ENCODE assay signal across 8 mouse cellular contexts in the genomic region with DNA sequence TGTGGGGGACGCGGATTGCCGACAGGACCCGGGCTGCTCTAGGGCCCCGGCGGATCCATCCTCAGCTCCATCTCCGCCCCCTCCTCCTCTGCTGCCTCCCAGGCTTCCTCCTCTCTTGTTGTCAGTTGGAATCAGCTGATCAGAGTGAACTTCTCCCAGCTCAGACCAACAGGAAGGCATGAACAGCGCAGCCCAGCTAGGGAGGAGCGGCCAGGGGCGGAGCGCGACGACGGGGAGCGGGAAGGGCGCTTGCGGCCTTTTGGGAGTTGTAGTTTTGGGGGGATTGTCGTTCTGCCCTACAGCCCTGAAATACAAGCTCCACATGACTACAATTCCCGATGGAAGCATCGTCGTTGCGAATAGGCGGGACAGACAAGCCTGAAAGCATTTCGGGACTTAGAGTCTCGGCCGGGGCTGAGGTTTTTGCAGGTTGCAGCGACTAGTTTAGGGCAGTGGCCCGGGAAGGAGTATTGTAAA. TPM values are rescaled to one million over a fixed set of nuclear protein-coding genes. Genes with fewer than 3 reads are reported as not detected.
DNase-seq lines count a peak whose midpoint lies in the region; ATAC-seq lines count a peak whose summit lies in the region.

A gene (minus strand): TSS at position 198 of the 477 bp plus-strand sequence.

- under 1% methylated on average over 28 of the region's 28 CpGs for WGBS in hindbrain, embryonic 16.5 days
- WGBS in macrophage (ENCODE audit: missing documents): under 1% methylated on average over 28 of the region's 28 CpGs

- peaks cover 47% of the 10 kb centered on the region for H3K79me2 ChIP-seq in macrophage (ENCODE audit: inconsistent target)

- H3K4me2 ChIP-seq in hindbrain, embryonic 16.5 days (ENCODE audit: low read length): peak within 1 kb of the TSS; percentile 59

- H3K4me3 ChIP-seq in hindbrain, embryonic 16.5 days (ENCODE audit: low read length): peak within 1 kb of the TSS; percentile 90
- H3K4me3 ChIP-seq in macrophage (ENCODE audit: inconsistent target): peak within 1 kb of the TSS; percentile 76

- H3K27ac ChIP-seq in hindbrain, embryonic 16.5 days (ENCODE audit: low read depth, low read length): peak within 1 kb of the TSS; percentile 94
- peak within 1 kb of the TSS; percentile 51 for H3K27ac ChIP-seq in macrophage

- no peaks in the 10 kb centered on the region for H3K9me3 ChIP-seq in hindbrain, embryonic 16.5 days (ENCODE audit: control insufficient read depth, low read length)

- peak; percentile 100 for ATAC-seq in hindbrain, embryonic 16.5 days

- peak within 1 kb of the TSS; percentile 99 for H3K9ac ChIP-seq in hindbrain, embryonic 16.5 days (ENCODE audit: low read depth, low read length)

- H3K27me3 ChIP-seq in hindbrain, embryonic 16.5 days (replicated peaks; ENCODE audit: control insufficient read depth, insufficient read depth, low read length): no peaks in the 10 kb centered on the region

- H3K4me1 ChIP-seq in hindbrain, embryonic 16.5 days (ENCODE audit: control insufficient read depth, insufficient read depth, low read depth, low read length): peaks cover 25% of the 10 kb centered on the region

- H3K36me3 ChIP-seq in hindbrain, embryonic 16.5 days (ENCODE audit: control insufficient read depth, insufficient read depth, low read length): peaks cover 11% of the 10 kb centered on the region
- no peaks in the 10 kb centered on the region; the same call in 1 of the 2 replicates for H3K36me3 ChIP-seq in macrophage (ENCODE audit: inconsistent target)

- peak; percentile 95 for DNase-seq in WW6 (ENCODE audit: low read depth, low spot score)
- peak; percentile 80 to 89 for DNase-seq in cerebellum, postnatal 4 days (ENCODE audit: low spot score in 2 of 2)
- DNase-seq in gastrocnemius, adult 18-20 months (ENCODE audit: low spot score): peak; percentile 96
- peak; percentile 89 to 93 for DNase-seq in left cerebral cortex, adult 18-20 months (ENCODE audit: low spot score in 2 of 2)
- DNase-seq in right cerebral cortex, adult 18-20 months: peak; percentile 97
- peak; percentile 63 for DNase-seq in urinary bladder, postnatal 10 days (ENCODE audit: low spot score)

RNA-seq across cellular contexts. Expression of the gene that starts here (rescaled TPM):
- total RNA-seq in gastrocnemius, adult 18-20 months (2021): 10 to 100 TPM; 20.0 to 23.8 TPM
- polyA plus RNA-seq in hindbrain, embryonic 16.5 days (2015; fragmentation: Nextera tagmentation; extraction: Ambion mirVana): 20.8 and 26.1 TPM in 2 replicates
- 10 to 100 TPM; 42.7 to 46.6 TPM for total RNA-seq in left cerebral cortex, adult 18-20 months (2021)
- 100 to 1,000 TPM in 22 of 26 experiments, 10 to 100 TPM in 4; 72.4 to 230 (median 126) TPM for total RNA-seq in macrophage (2018; cell fraction: chromatin; rRNA removed)
- 10 to 100 TPM; 13.9 to 39.7 (median 22.2) TPM for total RNA-seq in macrophage (2018; cell fraction: cytosol; rRNA removed)
- 100 to 1,000 TPM in 7 of 26 experiments, 10 to 100 TPM in 19; 42.5 to 126 (median 69.5) TPM for total RNA-seq in macrophage (2018; cell fraction: nucleus; rRNA removed)
- 12.2 to 25.3 TPM (median 16.1 TPM) in 3 replicates for polyA plus RNA-seq in macrophage (2018)

Comparison
In these comparisons a context has a peak if more than half of its experiments do, and no peak if none do; other contexts are left out.
1. Peak in every context shown above with its lines: DNase-seq, ATAC-seq, H3K4me3 ChIP-seq and H3K27ac ChIP-seq.